Mouse (Mus musculus) forebrain, embryonic 15.5 days (tissue): Measurements from ENCODE around the gene Ccdc85a. TPM values are rescaled to one million over a fixed set of nuclear protein-coding genes. Genes with fewer than 3 reads are reported as not detected.
"Not testable (repeated sequence)": the region's sequence is repeated elsewhere in the genome, so short reads cannot be mapped to it uniquely, and the experiment has no call there.

Experiments
- ATAC-seq: fragments of 200-750 bp; cut with Nextera tagmentation; replicated peaks from 2 replicates; pipeline ENCODE4 v1.8.0; 2017; ENCODE audit warnings: mild to moderate bottlenecking, moderate TSS enrichment, moderate library complexity
- H3K27ac ChIP-seq: fragments of 300-500 bp; sonication (generic); replicated peaks from 2 replicates; pipeline ENCODE4 v1.5.1; 2015; ENCODE audit warnings: mild to moderate bottlenecking, inconsistent platforms
- H3K27me3 ChIP-seq: fragments of 300-500 bp; sonication (generic); 2 replicates; pipeline ENCODE4 v1.6.1; 2015; ENCODE audit warnings: inconsistent platforms
- H3K36me3 ChIP-seq: fragments of 300-500 bp; sonication (generic); 2 replicates; pipeline ENCODE4 v1.6.1; 2015; ENCODE audit warnings: mild to moderate bottlenecking, inconsistent platforms
- H3K4me1 ChIP-seq: fragments of 300-500 bp; sonication (generic); 2 replicates; pipeline ENCODE4 v1.6.1; 2015; ENCODE audit warnings: inconsistent platforms
- H3K4me2 ChIP-seq: fragments of 300-500 bp; sonication (generic); replicated peaks from 2 replicates; pipeline ENCODE4 v1.6.1; 2015; ENCODE audit warnings: mild to moderate bottlenecking, inconsistent platforms
- H3K4me3 ChIP-seq: fragments of 300-500 bp; sonication (generic); 2 replicates; pipeline ENCODE4 v1.5.1; 2015; ENCODE audit warnings: mild to moderate bottlenecking, inconsistent platforms
- H3K9ac ChIP-seq: fragments of 300-500 bp; sonication (generic); replicated peaks from 2 replicates; pipeline ENCODE4 v1.6.1; 2015; ENCODE audit warnings: mild to moderate bottlenecking, inconsistent platforms
- H3K9me3 ChIP-seq: fragments of 300-500 bp; sonication (generic); 2 replicates; pipeline ENCODE4 v1.6.1; 2016; ENCODE audit warnings: inconsistent platforms
- WGBS: fragments of 180-500 bp; shearing (Covaris S2); methylation state at CpG from one replicate; pipeline ENCODE4 v1.1.7; 2015; ENCODE audit warnings: mixed read lengths; 5-methylcytosine and 5-hydroxymethylcytosine counted together
- polyA plus RNA-seq: library from polyadenylated mRNA; unstranded; fragments of >200 nt; fragmentation: Nextera tagmentation; extraction: Ambion mirVana; gene quantifications from 2 replicates; pipeline ENCODE4 v1.2.1, GENCODE M21; 2015

Gene Ccdc85a
- polyA plus RNA-seq, 1 experiment from 2014 or later, result 18.9 TPM

- H3K4me3 ChIP-seq, result no peak overlapping the region
- H3K9me3 ChIP-seq, result no peaks in the 10 kb centered on the region
- H3K27me3 ChIP-seq, result no peaks in the 10 kb centered on the region
- no peak overlapping the region for H3K27ac ChIP-seq
- no peaks in the 10 kb centered on the region for H3K36me3 ChIP-seq
- H3K4me2 ChIP-seq, result no peak overlapping the region
- ATAC-seq, result no peak
- H3K9ac ChIP-seq, result no peak overlapping the region
- no peaks in the 10 kb centered on the region for H3K4me1 ChIP-seq
Measured at GRCm38 (mm10) chr11:28501190-28501589, 82.9 kb downstream of the Ccdc85a start.

- H3K9me3 ChIP-seq, result no peaks in the 10 kb centered on the region
- no peaks in the 10 kb centered on the region for H3K27me3 ChIP-seq
- no peak overlapping the region for H3K4me2 ChIP-seq
- no peak for ATAC-seq
- H3K4me1 ChIP-seq, result no peaks in the 10 kb centered on the region
- no peaks in the 10 kb centered on the region for H3K36me3 ChIP-seq
- no peak overlapping the region for H3K4me3 ChIP-seq
- H3K9ac ChIP-seq, result no peak overlapping the region
- no peak overlapping the region for H3K27ac ChIP-seq
Measured at GRCm38 (mm10) chr11:28497034-28497433, 87.1 kb downstream of the Ccdc85a start.

DNA sequence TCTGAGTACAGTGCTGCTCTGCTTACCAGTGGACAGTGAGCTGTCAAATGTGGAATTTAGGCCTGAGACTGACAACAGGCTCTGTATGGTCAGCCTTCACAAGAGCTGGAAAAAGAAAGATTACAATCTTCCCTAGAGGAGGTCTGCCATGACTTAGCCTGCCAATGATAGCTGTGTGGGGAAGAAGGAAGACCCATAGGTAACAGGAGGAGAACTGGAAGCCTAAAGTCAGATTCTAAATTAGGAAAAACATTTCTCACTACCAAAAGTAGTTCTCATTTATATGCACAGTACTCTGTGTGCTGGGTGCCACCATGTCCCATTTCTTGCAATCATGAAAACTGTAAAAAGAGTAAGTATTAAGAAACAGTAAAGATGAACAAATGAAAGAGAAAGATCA is 90.8 kb downstream of the Ccdc85a start:
- no peak for ATAC-seq

DNA sequence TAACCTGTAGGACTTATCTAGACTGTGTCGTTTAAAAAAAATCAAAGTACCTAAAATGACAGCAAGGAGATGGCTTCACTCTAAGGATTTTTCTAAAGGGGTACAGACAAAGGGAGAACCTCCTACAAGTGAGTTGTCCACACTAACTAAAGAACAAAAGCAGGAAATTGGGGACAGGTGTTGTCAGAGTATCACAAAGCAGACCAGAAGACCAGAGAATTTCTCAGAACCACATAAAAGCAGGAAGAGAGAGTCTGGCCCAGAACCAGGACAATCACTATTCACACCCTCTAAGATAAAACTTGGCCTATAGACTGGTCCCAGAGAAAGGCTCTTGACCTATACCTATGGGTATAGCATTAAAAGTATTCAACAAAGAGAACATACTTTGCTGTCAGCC is 92.8 kb downstream of the Ccdc85a start:
- H3K27ac ChIP-seq, result no peak overlapping the region
- H3K9me3 ChIP-seq, result no peaks in the 10 kb centered on the region
- no peak for ATAC-seq
- no peak overlapping the region for H3K4me3 ChIP-seq
- H3K4me1 ChIP-seq, result no peaks in the 10 kb centered on the region
- H3K9ac ChIP-seq, result no peak overlapping the region
- no peak overlapping the region for H3K4me2 ChIP-seq
- no peaks in the 10 kb centered on the region for H3K27me3 ChIP-seq
- 75% methylated on average over 1 of the region's 1 CpGs for WGBS
- no peaks in the 10 kb centered on the region for H3K36me3 ChIP-seq

More for the DNA sequence above, 90.8 kb downstream of the Ccdc85a start:
- no peaks in the 10 kb centered on the region for H3K36me3 ChIP-seq
- no peaks in the 10 kb centered on the region for H3K4me1 ChIP-seq
- no peaks in the 10 kb centered on the region for H3K27me3 ChIP-seq
- no peak overlapping the region for H3K4me3 ChIP-seq
- H3K27ac ChIP-seq, result no peak overlapping the region
- H3K4me2 ChIP-seq, result no peak overlapping the region
- H3K9ac ChIP-seq, result no peak overlapping the region
- no peaks in the 10 kb centered on the region for H3K9me3 ChIP-seq

DNA sequence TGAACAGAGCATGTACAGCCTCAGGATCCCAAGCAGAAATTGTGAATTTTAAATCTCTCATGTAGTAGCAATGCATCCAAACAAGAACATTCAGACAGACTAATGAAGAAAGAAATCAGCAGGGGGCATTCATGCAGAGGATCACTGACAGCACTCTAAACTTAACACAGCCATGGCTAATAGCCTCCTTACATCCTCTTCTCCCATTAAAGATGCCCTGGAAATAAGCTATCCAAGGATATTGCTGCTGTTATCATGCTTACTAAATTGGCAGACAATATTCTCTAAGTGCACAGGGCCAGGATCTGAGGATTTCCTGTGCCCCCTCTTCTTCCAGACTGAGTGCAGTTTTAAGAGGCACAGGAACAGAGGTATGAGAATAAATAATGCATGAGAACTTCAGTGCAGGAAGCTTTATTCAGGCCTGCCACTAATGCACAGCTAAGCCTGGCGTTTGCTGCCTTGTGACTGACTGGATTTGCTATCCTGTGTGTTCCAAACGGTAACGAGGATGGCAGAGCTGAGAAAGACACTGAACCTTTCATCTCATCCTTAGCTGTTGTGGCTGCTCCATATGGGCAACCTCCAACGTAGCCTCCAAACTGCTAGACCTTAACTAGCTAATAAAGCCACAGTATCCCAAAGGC is 99.9 kb downstream of the Ccdc85a start:
- Histone ChIP-seq H3K9me3 (no peaks in the 10 kb centered on the region), H3K9ac (no peak overlapping the region), H3K4me1 (peaks cover 5% of the 10 kb centered on the region), H3K36me3 (no peaks in the 10 kb centered on the region), H3K4me2 (no peak overlapping the region), H3K27ac (no peak overlapping the region), H3K4me3 (no peak overlapping the region), H3K27me3 (no peaks in the 10 kb centered on the region)
- 12% methylated on average over 4 of the region's 4 CpGs for WGBS
- peak; percentile 29; the same call in 1 of the 2 replicates for ATAC-seq

DNA sequence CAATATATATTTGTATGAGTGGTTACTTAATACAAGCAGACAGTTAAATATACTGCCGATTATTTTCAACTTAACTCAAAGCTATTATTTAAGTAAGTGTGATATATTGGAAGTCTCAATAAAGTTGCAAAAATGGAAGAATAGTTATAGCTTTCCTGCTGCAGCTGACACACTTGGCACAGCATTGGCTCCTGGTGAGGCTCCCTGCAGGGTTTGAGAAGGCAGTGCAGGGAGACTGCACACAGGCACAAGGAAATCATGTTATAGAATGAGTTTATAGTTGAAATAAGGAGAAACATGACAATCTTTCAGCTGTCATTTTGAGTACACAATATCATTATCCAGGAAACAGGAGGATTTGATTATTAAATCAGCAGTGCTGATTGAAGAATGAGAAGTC is 107.0 kb downstream of the Ccdc85a start:
- Histone ChIP-seq H3K9me3 (no peaks in the 10 kb centered on the region), H3K4me2 (no peak overlapping the region), H3K9ac (no peak overlapping the region), H3K4me3 (no peak overlapping the region), H3K27me3 (no peaks in the 10 kb centered on the region), H3K27ac (no peak overlapping the region), H3K4me1 (no peaks in the 10 kb centered on the region), H3K36me3 (no peaks in the 10 kb centered on the region)
- ATAC-seq, result no peak
- WGBS, result 97% methylated on average over 1 of the region's 1 CpGs

DNA sequence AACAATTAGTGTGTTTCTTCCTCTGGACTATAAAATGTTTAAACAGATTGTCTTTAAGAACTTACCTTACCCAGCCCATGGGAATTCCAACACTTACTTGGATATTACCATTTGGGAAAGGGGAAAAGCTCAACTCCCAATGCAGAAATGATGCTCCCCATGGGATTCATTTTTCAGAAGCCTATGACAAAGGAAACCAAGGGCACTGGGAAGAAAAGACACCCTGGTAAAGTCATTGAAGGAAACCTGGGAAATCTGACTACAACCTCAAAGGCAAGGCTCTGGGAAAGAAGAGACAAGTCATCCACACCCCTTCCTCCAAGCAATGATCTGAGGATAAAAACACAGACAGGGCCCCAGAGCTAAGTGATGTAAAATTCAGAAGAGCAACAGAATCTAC is 118.4 kb downstream of the Ccdc85a start:
- Histone ChIP-seq H3K27ac (no peak overlapping the region), H3K9ac (no peak overlapping the region), H3K4me2 (no peak overlapping the region), H3K9me3 (no peaks in the 10 kb centered on the region), H3K4me1 (no peaks in the 10 kb centered on the region), H3K36me3 (no peaks in the 10 kb centered on the region), H3K27me3 (no peaks in the 10 kb centered on the region), H3K4me3 (no peak overlapping the region)
- ATAC-seq, result no peak

DNA sequence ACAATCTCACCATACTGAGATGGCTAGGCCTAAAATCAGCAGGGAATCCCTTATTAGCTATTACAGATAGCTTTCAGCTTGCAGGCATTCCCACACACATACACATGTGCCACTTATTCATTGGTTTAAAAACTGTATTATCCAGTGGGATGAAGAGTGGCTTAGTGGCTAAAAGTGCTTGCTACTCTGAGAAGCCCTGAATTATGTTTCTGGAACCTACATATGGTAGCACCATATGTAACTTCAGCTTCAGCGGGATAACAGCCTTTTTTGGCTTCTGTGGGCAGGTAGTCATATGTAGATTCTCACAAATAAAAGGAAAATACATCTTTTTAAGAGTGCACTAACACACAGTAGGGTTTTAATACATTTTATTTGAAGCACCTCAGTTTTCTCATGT is 119.2 kb downstream of the Ccdc85a start:
- no peak overlapping the region for H3K27ac ChIP-seq
- no peak overlapping the region for H3K4me2 ChIP-seq
- 80% methylated on average over 1 of the region's 1 CpGs for WGBS
- H3K4me1 ChIP-seq, result no peaks in the 10 kb centered on the region
- ATAC-seq, result no peak
- no peak overlapping the region for H3K9ac ChIP-seq
- H3K4me3 ChIP-seq, result no peak overlapping the region
- H3K9me3 ChIP-seq, result no peaks in the 10 kb centered on the region
- H3K27me3 ChIP-seq, result no peaks in the 10 kb centered on the region
- no peaks in the 10 kb centered on the region for H3K36me3 ChIP-seq

GRCm38 (mm10) chr11:28459165-28459564 is 125.0 kb downstream of the Ccdc85a start:
- WGBS, result 94% methylated on average over 1 of the region's 1 CpGs

DNA sequence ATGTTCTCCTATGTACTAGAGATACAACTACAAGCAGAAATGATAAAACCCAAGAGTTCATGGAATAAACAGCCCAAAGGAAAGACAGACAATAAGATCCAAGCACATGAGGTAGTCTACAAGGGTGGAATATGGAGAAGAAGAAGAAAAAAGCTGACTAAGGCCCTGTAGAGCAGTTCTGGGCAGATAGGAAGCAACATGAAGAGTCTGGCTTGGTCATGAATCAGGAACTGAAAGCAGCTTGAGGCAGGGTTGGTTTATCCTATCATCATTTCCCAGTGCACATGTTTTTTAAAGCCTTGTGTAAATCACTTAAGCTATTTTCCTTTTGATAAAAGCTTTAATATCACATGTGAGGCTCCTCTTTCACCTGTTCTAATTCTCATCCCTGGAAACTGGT is 144.2 kb downstream of the Ccdc85a start:
- Histone ChIP-seq H3K4me1 (no peaks in the 10 kb centered on the region), H3K27ac (no peak overlapping the region), H3K36me3 (no peaks in the 10 kb centered on the region), H3K9ac (no peak overlapping the region), H3K27me3 (no peaks in the 10 kb centered on the region), H3K9me3 (no peaks in the 10 kb centered on the region), H3K4me3 (no peak overlapping the region), H3K4me2 (no peak overlapping the region)
- no peak for ATAC-seq

More at GRCm38 (mm10) chr11:28459165-28459564, 125.0 kb downstream of the Ccdc85a start:
- no peak overlapping the region for H3K27ac ChIP-seq
- H3K4me2 ChIP-seq, result no peak overlapping the region
- H3K27me3 ChIP-seq, result no peaks in the 10 kb centered on the region
- H3K4me3 ChIP-seq, result no peak overlapping the region
- H3K9me3 ChIP-seq, result no peaks in the 10 kb centered on the region
- ATAC-seq, result no peak
- no peaks in the 10 kb centered on the region for H3K36me3 ChIP-seq
- H3K9ac ChIP-seq, result no peak overlapping the region
- no peaks in the 10 kb centered on the region for H3K4me1 ChIP-seq

DNA sequence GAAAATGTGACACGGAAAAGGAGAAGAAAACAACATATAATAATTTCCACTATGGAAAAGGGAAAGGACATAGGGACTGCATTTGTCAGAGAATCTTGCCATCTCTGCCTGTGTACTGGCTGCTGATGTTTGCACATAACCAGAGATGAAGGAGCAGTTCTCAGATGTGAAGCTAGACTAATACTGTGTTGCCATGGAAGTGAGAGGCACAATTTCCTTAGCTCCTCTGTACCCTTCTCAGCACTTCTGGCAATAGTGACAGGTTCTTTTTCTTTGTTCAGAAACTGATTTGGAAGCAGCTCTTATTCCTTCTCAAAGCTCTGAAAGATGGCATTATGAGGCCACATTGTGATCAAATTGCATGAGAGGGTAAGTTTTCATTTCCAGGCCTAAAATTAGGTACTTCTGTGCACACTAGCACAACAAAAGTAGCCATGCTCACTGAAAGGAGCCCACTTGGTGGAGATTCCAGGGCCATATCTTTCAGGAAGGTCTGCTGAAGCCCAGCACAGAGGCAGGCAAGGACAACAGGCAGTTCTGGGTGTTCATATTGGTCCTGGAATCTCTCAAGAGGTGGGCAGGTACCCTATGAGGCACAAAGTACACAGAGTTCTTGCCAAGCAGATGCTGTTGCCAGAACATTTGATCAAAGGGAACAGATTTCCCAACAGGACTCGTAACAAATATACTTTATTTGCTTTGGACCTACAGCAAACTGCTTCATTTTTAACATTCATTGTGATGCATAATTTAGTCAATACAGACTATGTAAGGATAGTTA is 161.5 kb downstream of the Ccdc85a start:
- Histone ChIP-seq H3K36me3 (no peaks in the 10 kb centered on the region), H3K4me1 (0 out of 2 replicates have a peak, but pooled peaks cover 4% of the 10 kb centered on the region), H3K4me3 (no peak overlapping the region), H3K27ac (no peak overlapping the region), H3K27me3 (no peaks in the 10 kb centered on the region), H3K9ac (no peak overlapping the region), H3K4me2 (no peak overlapping the region), H3K9me3 (no peaks in the 10 kb centered on the region)
- ATAC-seq, result no peak
- WGBS, result 84% methylated on average over 2 of the region's 2 CpGs

DNA sequence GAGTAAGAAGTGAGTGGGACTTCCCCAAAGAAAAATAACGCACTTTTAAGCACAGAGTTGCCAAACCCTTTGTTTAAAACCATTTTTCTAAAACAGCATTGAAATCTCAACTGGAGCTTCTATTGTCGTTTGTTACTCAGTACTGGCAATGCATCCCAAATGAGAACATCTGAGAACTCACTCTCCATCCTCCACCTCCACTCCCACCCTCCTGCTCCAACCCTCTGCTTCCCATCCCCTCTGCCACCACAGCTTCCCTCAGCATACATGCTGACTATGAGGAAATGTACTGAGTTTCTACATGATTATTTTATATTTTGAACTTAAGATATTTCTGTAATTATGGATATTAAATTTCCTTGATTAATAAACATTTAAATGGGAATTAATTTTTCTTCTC is 168.3 kb downstream of the Ccdc85a start:
- 70% methylated on average over 2 of the region's 2 CpGs for WGBS
- H3K36me3 ChIP-seq, result no peaks in the 10 kb centered on the region
- H3K27ac ChIP-seq, result no peak overlapping the region
- H3K4me3 ChIP-seq, result no peak overlapping the region
- H3K27me3 ChIP-seq, result no peaks in the 10 kb centered on the region
- H3K9ac ChIP-seq, result no peak overlapping the region
- H3K4me1 ChIP-seq, result no peaks in the 10 kb centered on the region
- no peak for ATAC-seq
- H3K9me3 ChIP-seq, result no peaks in the 10 kb centered on the region
- H3K4me2 ChIP-seq, result no peak overlapping the region

DNA sequence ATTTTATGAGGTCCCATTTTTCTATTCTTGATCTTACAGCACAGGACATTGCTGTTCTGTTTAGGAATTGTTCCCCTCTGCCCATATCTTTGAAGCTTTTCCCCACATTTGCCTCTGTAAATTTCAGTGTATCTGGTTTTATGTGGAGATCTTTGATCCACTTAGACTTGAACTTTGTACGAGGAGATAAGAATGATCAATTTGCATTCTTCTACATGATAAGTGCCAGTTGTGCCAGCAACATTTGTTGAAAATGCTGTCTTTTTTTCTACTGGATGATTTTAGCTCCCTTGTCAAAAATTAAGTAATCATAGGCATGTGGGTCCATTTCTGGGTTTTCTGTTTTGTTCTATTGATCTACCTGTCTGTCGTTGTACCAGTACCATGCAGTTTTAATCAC is 174.2 kb downstream of the Ccdc85a start:
- not testable (repeated sequence) for H3K27ac ChIP-seq, H3K4me1 ChIP-seq, H3K9me3 ChIP-seq, H3K4me2 ChIP-seq, H3K4me3 ChIP-seq, H3K9ac ChIP-seq, H3K36me3 ChIP-seq, H3K27me3 ChIP-seq, ATAC-seq
- 90% methylated on average over 2 of the region's 2 CpGs for WGBS
